Mouse (Mus musculus) spleen, postnatal 14 days (tissue): ENCODE results near the gene Samd4b.
"Not testable (repeated sequence)": the region's sequence is repeated elsewhere in the genome, so short reads cannot be mapped to it uniquely, and the experiment has no call there.

Experiments used
- DNase-seq, 2 experiments: peaks; one replicate each; pipeline ENCODE4 v3.0.0; 2021 to 2022; ENCODE audit warnings: low spot score in 2 of 2

Samd4b gene

DNA sequence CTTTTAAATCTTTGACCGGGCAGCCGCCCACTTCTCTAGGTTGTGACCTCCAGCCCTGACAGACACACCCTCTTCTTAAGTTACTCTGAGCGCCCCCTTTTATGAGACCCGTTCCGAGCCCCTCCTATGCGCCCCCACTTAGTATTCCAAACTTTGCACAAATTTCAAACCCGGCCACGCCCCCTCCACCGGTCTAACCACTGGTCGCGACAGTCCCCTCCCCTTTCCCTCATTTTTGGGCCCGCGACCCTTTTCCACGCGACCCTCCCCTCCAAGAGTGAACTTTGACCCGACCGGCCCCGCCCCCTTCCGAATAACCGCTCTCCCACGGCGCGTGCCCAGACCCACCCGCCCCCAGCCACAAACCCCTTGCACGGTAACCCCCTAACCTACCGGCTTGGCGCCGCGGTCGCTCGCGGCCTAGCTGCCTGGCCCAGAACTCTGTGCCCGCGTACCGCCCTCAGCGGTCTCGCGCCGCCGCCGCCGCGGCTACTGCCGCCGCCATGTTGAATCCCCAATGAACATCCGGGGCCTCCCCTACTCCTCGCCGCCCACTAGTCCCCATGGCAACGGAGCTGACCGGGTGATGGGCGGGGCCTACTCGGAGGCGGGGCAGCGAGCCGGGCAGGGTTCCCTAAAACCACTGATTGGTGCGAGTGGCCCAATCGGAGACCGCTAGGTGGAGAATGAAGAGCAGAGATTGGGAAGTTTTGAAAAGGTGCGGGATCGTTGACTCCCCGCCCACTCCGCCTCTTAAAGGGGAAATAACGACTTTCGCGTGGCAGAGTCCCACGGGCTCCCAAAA is at the start of gene Samd4b, which contains the start of gene Pak4:
Gene Samd4b (minus strand): TSS at position 503 of the 805 bp plus-strand sequence.
Gene Pak4 (minus strand): TSS at position 544 of the 805 bp plus-strand sequence.
- DNase-seq, result peak; percentile 99 to 100

DNA sequence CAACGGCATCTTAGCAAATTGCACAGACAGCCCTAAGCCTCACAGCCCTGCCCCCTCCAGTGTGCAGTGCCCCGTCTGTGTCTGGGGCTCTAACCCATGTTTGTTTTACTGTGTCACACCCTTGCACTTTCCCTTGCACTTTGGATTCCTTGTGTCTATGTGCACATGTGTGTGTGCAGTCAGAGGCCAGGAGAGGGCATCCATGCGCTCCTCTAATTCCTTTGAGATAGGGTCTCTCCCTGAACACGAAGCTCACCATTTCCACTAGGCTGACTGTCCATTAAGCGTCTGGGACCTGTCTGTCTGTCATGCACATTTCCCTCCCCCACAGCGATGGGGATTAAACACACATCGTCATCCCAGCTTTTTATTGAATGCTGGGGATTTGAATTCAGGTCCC is 49.1 kb upstream of the Samd4b start:
- DNase-seq, result no peak

DNA sequence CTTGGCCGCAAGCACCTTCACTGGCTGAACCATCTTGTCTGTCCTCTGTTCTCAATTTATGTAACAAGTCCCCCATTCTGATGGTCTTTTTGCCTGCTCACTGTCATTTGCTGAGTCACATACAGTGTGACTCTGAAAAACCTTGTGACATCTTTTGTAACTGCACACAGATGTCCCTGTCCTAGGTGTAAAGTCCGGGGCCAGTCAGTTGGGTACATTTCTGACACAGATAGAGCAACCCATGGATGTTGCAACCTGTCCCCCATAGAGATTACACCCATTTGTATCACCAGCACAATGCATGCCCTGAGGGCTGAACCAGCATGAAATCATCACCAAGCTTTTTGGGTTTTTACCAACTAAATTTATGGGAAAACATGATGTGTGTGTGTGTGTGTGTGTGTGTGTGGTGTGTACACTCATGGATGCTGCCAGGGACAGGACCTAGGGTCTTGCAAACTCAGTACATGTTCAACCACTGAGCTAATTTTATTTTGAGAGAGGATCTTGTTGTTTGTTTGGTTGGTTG is 48.1 kb upstream of the Samd4b start:
- no peak for DNase-seq

- DNase-seq, result no peak
Observed at GRCm38 (mm10) chr7:28645366-28645765, 47.4 kb upstream of the Samd4b start.

- DNase-seq, result no peak
Observed at GRCm38 (mm10) chr7:28641546-28641945, 43.6 kb upstream of the Samd4b start.

DNA sequence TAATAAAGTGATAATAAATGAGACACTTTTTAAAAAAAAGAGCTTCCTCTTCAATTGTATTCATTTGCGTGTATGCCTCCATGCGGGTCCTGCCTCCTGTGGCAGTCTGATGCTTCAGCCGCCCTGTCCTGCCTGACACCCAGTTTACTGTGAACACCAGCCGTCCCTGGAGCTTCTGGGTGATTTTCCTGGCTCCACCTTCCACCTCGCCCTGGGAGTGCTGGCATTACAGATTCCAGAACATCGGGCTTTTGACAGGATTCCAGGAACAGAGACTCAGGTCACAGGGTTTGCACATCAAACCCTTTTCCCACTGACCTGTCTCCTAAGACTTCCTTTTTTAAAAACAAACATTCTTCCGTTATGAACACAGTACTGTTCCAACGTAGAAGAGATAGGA is 39.6 kb upstream of the Samd4b start:
- no peak for DNase-seq

GRCm38 (mm10) chr7:28634128-28634527 is 36.2 kb upstream of the Samd4b start:
- no peak for DNase-seq

DNA sequence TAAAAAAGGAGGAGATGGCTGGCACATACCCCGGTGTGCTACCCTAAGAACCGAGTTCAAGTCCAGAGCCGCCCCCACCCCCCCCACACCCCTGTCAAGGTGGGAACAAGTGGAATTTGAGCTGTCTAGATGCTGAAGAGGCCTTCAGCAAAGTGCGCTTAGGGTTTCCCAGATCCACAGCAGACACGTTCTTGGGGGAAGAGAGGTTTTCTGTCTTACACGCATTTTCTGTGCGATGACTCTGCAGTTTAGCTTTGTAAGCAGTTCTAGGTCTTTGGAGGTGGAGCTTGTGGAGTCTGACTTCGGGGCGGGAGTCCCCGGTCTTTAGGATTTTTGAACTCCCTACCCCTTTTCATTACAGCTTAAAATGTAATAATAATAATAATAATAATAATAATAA is 33.1 kb upstream of the Samd4b start, which contains the start of gene Acp7:
Gene Acp7 (minus strand): TSS at position 260 of the 400 bp plus-strand sequence.
- DNase-seq, result no peak

DNA sequence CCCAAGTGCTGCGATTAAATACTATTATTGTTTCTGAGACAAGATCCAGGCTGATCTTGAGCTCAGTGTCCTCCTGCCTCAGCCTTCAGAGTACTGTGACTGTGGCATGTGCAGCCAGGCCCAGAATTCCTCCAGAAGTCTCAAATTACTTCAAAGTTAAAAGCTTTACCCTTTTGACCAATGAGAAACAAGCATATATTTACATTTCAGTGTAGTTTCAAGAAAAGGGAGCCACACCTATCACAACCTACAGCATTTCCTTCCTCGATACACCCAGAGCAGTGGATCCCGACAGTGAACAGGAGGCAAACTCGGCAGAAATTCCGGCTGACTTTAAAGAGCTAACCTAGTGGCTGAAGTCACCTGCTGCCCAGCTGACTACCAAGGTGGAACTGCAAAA is 26.8 kb upstream of the Samd4b start:
- DNase-seq, result no peak

GRCm38 (mm10) chr7:28619098-28619715 is 21.3 kb upstream of the Samd4b start:
- DNase-seq, result no peak

GRCm38 (mm10) chr7:28605951-28606350 is 8.0 kb upstream of the Samd4b start:
- DNase-seq, result no peak

GRCm38 (mm10) chr7:28603788-28604187 is 5.8 kb upstream of the Samd4b start:
- DNase-seq, result not testable (repeated sequence)

DNA sequence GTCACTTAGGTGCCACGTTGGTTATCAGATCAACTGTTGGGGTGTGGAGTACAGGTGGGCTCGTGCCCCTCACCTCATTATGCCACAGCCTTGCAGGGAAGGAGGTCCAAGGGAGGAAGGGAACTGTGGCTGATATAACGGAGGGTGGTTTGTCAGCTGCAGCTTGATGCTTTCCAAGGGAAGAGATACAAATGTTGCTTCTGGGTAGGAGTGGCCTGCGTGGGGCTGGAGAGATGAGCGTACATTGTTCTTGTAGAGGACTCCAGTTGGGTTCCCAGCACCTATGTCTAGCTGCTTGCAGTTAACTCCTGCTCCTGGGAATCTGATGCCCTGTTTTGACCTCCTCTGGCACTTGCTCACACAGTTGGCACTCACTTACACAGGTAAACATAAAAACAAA is 5.2 kb upstream of the Samd4b start:
- no peak for DNase-seq

DNA sequence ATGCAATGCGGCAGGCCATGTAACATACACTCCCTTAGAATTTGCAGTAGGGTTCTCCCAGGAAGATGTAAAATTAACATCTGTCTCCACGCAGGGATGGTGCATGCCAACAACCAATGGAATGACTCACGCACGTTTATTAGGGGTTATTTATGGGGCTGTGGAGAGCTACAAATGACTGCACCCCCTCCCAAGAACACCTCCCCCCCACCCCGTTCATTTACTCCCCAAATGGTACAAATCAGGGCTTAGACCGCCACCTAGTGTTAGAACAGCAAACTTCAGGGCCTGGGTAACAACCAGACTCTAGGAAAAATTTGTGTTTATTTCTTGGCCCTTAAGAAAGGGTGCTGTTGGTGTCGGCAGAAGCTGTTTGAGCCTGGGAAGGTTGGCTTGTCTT is 3.7 kb upstream of the Samd4b start:
- peak in 1 of 2 experiments; percentile 52 for DNase-seq

GRCm38 (mm10) chr7:28601029-28601428 is 3.1 kb upstream of the Samd4b start:
- peak; percentile 39 to 63 for DNase-seq

GRCm38 (mm10) chr7:28598951-28599350 is 1.0 kb upstream of the Samd4b start:
- DNase-seq, result no peak

- no peak for DNase-seq
Observed at GRCm38 (mm10) chr7:28597277-28597570, 720 bp downstream of the Samd4b start.

DNA sequence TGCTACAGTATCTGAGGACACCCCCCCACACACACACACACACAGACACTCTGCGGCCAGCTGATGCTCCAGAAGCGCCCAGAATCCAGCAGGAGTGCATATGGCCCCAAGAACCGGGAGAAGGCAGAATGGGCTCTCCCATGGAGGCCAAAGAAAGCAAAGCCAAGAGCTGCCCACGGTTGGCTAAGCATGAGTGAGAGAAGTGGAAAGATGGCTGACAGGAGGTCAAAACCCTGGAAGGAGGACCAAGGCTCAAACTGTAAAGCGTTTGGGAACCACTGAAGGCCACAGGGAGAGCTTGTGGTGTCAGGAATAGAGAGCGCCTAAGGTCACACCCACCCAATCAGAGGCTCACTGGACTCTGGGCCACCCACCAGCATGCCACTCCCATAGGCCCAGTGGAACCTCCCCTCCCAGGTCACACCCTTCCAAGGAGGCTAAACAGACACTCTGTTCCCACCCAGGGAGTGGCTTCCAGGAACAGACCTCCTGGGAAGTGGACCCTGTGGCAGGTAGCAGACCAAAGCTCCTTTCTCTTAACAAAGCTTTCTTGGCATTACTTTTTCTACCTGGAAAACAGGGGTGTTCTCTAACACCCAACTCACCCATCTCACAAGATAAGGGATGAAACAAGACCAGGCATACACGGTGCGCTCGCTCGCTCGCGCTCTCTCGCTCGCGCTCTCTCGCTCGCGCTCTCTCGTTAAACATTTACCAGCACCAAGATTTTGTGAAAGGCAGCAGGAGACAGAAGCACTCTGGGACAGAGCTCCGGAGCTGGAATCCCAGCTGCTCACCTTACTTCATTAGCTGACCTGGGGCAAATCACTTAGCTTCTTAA is 1.3 kb downstream of the Samd4b start:
- DNase-seq, result peak; percentile 32 to 33

DNA sequence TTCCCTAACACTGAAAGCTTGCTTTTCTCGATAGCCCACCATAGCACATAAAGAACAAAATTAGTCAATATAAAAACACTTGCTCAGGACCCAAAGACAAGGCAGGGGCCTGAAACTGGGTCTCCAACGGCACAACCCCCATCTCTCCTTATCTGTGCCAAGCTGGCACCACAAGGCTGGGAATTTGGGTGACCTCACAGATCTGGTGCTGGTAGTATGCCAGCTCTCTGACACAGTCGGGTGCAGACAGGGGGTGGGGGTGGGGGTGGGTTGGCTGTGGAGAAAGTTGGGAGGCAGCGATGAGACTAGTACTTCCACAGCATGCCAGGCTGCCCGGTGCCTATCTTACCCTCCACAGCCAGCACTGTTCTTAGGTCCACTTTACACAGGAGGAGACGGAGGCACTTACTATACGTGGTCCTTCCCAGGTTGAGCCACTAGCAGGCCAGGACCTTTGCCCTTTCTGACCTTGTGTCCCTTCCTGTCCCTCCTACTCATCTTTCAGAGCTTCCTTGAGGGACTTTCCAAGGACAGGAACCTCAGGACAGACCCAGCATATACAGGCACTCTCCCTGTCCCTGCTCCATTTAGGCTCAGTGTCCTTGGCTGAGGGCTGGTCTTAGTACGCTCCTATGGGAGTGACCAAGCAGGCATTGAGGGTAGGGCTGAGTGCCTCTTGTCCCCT is 2.1 kb downstream of the Samd4b start:
- DNase-seq, result no peak

DNA sequence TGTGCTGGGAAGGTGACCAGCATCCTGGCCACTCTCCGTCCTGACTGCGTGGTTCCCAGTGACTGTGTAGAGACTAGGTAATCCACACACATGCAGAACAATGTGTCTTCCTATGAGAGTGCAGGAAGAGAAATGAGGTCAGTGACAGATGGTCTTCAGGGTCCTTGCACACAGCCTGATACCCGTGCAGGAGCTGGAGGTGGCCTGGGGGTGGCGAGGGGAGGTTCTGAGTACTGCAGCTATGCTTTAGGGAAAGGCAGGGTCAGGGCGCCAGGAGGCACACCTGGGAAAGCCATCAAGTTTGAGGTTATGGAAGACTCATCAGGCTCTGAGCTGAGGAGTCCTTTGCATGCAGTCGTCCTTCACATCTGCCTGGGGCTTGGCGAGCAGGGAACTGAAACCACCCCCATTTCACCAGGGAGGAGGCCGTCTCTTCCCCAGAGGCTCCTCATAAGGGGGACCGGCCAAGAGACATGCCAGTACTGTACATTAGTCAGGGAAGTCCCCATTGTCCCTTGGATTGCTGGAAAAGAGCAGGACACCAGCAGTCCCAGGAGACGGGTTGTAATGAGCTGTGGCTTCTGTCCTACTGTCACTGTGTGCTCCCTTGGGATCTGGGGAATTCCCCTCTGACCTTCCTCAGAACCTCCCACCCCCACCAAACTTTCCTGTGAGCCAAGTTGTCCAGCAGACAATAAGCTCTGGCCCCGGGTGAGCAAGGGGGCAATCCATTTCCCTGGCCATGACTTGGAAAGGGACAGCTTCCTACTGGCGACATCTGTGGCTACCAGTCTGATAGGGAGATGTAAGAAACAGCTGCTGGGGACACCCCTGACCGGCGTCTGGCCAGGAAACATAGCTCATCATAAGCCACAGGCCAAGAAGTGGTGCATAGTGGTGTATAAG is 4.5 kb downstream of the Samd4b start:
- DNase-seq, result peak in 1 of 2 experiments; percentile 36
